Mouse (Mus musculus): ENCODE results near the gene Hist1h2ab. TPM values are rescaled to one million over a fixed set of nuclear protein-coding genes. Genes with fewer than 3 reads are reported as not detected.
A peak's percentile ranks its signal among the peaks of the same experiment; 100 is the strongest.

Gene Hist1h2ab
- polyA plus RNA-seq, 1 experiment from 2014 or later = 33.6 TPM

DNA sequence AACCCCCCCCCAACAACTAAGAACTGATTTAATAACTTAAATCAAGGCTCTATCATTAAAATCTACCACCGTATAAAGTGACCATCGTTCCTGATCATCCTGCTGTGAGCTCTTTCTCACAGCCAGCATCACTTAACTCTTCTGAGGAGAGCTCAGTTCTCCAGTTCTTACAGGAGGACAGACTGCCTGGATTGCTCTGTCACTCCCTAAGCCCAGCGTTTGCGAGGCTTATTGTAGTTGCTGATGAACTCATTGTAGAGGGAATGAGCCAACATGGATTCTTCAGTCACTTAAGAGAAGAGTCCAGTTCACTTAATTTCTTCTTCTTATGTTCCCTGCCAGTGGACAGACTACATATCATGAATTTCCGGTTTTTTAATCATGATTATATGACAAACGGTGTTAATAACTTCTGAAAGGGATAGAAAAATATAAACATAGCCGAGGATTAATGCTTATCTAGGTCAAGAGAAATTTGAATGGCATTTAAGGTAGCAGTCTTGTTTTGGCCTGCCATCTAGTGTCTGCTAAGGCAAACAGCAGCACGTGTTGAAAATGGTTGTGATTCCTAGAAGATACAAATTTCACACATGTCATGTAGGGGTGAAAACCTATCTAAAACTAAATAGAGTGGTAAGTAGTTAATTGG is 18.6 kb upstream of the Hist1h2ab start:
- no peak overlapping the region for H3K4me3 ChIP-seq (ENCODE audit: low read length)
- H3K4me2 ChIP-seq (replicated peaks; ENCODE audit: low read depth, low read length) = no peak overlapping the region
- WGBS = 24% methylated on average over 8 of the region's 8 CpGs
- no peaks in the 10 kb centered on the region for H3K27me3 ChIP-seq (ENCODE audit: insufficient read depth, low read length)
- H3K36me3 ChIP-seq (ENCODE audit: insufficient read depth, low read length) = no peaks in the 10 kb centered on the region
- no peak overlapping the region for H3K27ac ChIP-seq (ENCODE audit: low read length)
- ATAC-seq (ENCODE audit: low FRiP score, low TSS enrichment) = no peak
- no peaks in the 10 kb centered on the region for H3K9me3 ChIP-seq (ENCODE audit: low read length)
- H3K9ac ChIP-seq (replicated peaks; ENCODE audit: low read length) = no peak overlapping the region
- H3K4me1 ChIP-seq (ENCODE audit: insufficient read depth, low read length) = peaks cover 3% of the 10 kb centered on the region; the same call in 1 of the 2 replicates

DNA sequence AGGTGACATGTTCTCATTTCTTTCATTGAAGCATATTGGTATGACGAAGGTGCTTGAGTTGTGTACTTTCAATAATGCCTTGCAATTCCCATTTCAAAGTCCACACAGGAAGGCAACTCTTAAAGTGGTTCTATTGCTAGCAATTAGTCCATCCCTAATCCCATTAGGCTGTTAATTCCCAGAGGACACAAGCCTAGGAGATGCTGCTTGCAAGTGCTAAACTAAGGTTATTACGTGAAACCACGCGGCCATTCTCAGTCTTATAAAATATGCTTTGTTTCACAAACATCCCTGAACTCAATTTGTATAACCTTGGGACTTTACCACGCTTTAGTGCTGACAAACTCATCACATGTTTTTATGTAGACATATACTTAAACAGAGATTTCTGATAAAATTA is 13.8 kb upstream of the Hist1h2ab start:
- Histone ChIP-seq H3K27me3 (ENCODE audit: insufficient read depth, low read length) (no peaks in the 10 kb centered on the region), H3K9me3 (ENCODE audit: low read length) (no peaks in the 10 kb centered on the region), H3K4me3 (ENCODE audit: low read length) (no peak overlapping the region), H3K36me3 (ENCODE audit: insufficient read depth, low read length) (no peaks in the 10 kb centered on the region), H3K4me1 (ENCODE audit: insufficient read depth, low read length) (peaks cover 13% of the 10 kb centered on the region), H3K9ac (replicated peaks; ENCODE audit: low read length) (0 out of 2 replicates have a peak overlapping the region, but pooled peaks have one; percentile 11), H3K4me2 (replicated peaks; ENCODE audit: low read depth, low read length) (no peak overlapping the region), H3K27ac (ENCODE audit: low read length) (no peak overlapping the region)
- ATAC-seq (ENCODE audit: low FRiP score, low TSS enrichment) = no peak
- WGBS = 77% methylated on average over 5 of the region's 5 CpGs

GRCm38 (mm10) chr13:23738041-23738440 is 12.9 kb upstream of the Hist1h2ab start:
- H3K27ac ChIP-seq (ENCODE audit: low read length) = peak overlapping the region; percentile 99
- no peak for ATAC-seq (ENCODE audit: low FRiP score, low TSS enrichment)
- no peaks in the 10 kb centered on the region for H3K27me3 ChIP-seq (ENCODE audit: insufficient read depth, low read length)
- H3K36me3 ChIP-seq (ENCODE audit: insufficient read depth, low read length) = no peaks in the 10 kb centered on the region
- 29% methylated on average over 4 of the region's 4 CpGs for WGBS
- peak overlapping the region; percentile 84 for H3K4me2 ChIP-seq (replicated peaks; ENCODE audit: low read depth, low read length)
- H3K4me3 ChIP-seq (ENCODE audit: low read length) = peak overlapping the region; percentile 58
- H3K9me3 ChIP-seq (ENCODE audit: low read length) = no peaks in the 10 kb centered on the region
- peaks cover 13% of the 10 kb centered on the region for H3K4me1 ChIP-seq (ENCODE audit: insufficient read depth, low read length)
- H3K9ac ChIP-seq (replicated peaks; ENCODE audit: low read length) = peak overlapping the region; percentile 82

- peak within 1 kb of the TSS; percentile 99 for H3K27ac ChIP-seq (ENCODE audit: low read length)
- H3K4me3 ChIP-seq (ENCODE audit: low read length) = peak within 1 kb of the TSS; percentile 58
- H3K9me3 ChIP-seq (ENCODE audit: low read length) = no peaks in the 10 kb centered on the region
- no peaks in the 10 kb centered on the region for H3K36me3 ChIP-seq (ENCODE audit: insufficient read depth, low read length)
- H3K4me1 ChIP-seq (ENCODE audit: insufficient read depth, low read length) = peaks cover 13% of the 10 kb centered on the region
- peak within 1 kb of the TSS; percentile 82 for H3K9ac ChIP-seq (replicated peaks; ENCODE audit: low read length)
- no peaks in the 10 kb centered on the region for H3K27me3 ChIP-seq (ENCODE audit: insufficient read depth, low read length)
- WGBS = under 1% methylated on average over 32 of the region's 38 CpGs
- peak within 1 kb of the TSS; percentile 84 for H3K4me2 ChIP-seq (replicated peaks; ENCODE audit: low read depth, low read length)
- peak; percentile 95 for ATAC-seq (ENCODE audit: low FRiP score, low TSS enrichment)
Observed at GRCm38 (mm10) chr13:23738677-23739068, 12.3 kb upstream of the Hist1h2ab start, which contains the start of gene Hist1h1c. Hist1h1c (plus strand) TSS chr13:23738808.

GRCm38 (mm10) chr13:23739069-23739921 is 11.6 kb upstream of the Hist1h2ab start:
- H3K4me1 ChIP-seq (ENCODE audit: insufficient read depth, low read length) = peaks cover 14% of the 10 kb centered on the region
- H3K27ac ChIP-seq (ENCODE audit: low read length) = peak overlapping the region; percentile 99
- H3K36me3 ChIP-seq (ENCODE audit: insufficient read depth, low read length) = no peaks in the 10 kb centered on the region
- peak; percentile 95 for ATAC-seq (ENCODE audit: low FRiP score, low TSS enrichment)
- H3K9me3 ChIP-seq (ENCODE audit: low read length) = no peaks in the 10 kb centered on the region
- under 1% methylated on average over 39 of the region's 39 CpGs for WGBS
- peak overlapping the region; percentile 82 for H3K9ac ChIP-seq (replicated peaks; ENCODE audit: low read length)
- H3K27me3 ChIP-seq (ENCODE audit: insufficient read depth, low read length) = no peaks in the 10 kb centered on the region
- H3K4me3 ChIP-seq (ENCODE audit: low read length) = peak overlapping the region; percentile 58
- H3K4me2 ChIP-seq (replicated peaks; ENCODE audit: low read depth, low read length) = peak overlapping the region; percentile 84

- peak overlapping the region; percentile 58 for H3K4me3 ChIP-seq (ENCODE audit: low read length)
- no peaks in the 10 kb centered on the region for H3K27me3 ChIP-seq (ENCODE audit: insufficient read depth, low read length)
- no peak for ATAC-seq (ENCODE audit: low FRiP score, low TSS enrichment)
- no peaks in the 10 kb centered on the region for H3K36me3 ChIP-seq (ENCODE audit: insufficient read depth, low read length)
- no peaks in the 10 kb centered on the region for H3K9me3 ChIP-seq (ENCODE audit: low read length)
- whole genome bisulfite sequencing = under 1% methylated on average over 14 of the region's 14 CpGs
- H3K4me2 ChIP-seq (replicated peaks; ENCODE audit: low read depth, low read length) = peak overlapping the region; percentile 84
- peak overlapping the region; percentile 99 for H3K27ac ChIP-seq (ENCODE audit: low read length)
- peak overlapping the region; percentile 82 for H3K9ac ChIP-seq (replicated peaks; ENCODE audit: low read length)
- H3K4me1 ChIP-seq (ENCODE audit: insufficient read depth, low read length) = peaks cover 18% of the 10 kb centered on the region
Observed at GRCm38 (mm10) chr13:23739922-23740252, 11.0 kb upstream of the Hist1h2ab start.

DNA sequence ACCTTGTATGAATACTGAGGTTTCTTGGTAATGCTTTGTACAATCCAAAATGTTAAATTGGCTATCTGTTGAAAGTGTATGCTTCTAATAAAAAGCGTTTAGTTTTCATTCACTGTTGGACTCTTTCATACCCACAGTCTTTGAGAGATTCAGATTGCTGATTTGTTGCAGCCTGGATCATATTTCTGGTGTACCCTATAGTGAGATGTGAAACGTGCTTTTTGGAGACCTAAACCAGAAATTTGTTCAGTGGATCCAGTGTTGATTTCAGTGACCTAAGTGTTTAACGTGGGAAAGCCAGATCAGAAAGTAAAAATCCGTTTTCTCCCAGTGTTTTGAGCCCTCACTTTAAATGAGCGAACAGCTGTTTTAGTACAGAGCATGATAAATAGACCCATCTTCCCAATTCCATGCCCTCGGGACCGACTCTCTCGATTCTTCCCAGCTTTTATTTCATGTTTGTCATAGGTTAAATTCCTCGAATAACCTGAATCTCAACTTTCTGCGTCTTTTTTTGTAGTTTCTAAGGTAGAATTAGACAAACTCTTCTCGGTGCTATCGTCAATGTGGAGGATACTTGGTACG is 10.6 kb upstream of the Hist1h2ab start:
- ATAC-seq (ENCODE audit: low FRiP score, low TSS enrichment) = no peak
- no peaks in the 10 kb centered on the region for H3K27me3 ChIP-seq (ENCODE audit: insufficient read depth, low read length)
- peak overlapping the region; percentile 99 for H3K27ac ChIP-seq (ENCODE audit: low read length)
- no peaks in the 10 kb centered on the region for H3K9me3 ChIP-seq (ENCODE audit: low read length)
- H3K4me3 ChIP-seq (ENCODE audit: low read length) = peak overlapping the region; percentile 58
- peak overlapping the region; percentile 82 for H3K9ac ChIP-seq (replicated peaks; ENCODE audit: low read length)
- no peaks in the 10 kb centered on the region for H3K36me3 ChIP-seq (ENCODE audit: insufficient read depth, low read length)
- 23% methylated on average over 13 of the region's 13 CpGs for WGBS
- H3K4me1 ChIP-seq (ENCODE audit: insufficient read depth, low read length) = peaks cover 18% of the 10 kb centered on the region
- peak overlapping the region; percentile 84 for H3K4me2 ChIP-seq (replicated peaks; ENCODE audit: low read depth, low read length)

DNA sequence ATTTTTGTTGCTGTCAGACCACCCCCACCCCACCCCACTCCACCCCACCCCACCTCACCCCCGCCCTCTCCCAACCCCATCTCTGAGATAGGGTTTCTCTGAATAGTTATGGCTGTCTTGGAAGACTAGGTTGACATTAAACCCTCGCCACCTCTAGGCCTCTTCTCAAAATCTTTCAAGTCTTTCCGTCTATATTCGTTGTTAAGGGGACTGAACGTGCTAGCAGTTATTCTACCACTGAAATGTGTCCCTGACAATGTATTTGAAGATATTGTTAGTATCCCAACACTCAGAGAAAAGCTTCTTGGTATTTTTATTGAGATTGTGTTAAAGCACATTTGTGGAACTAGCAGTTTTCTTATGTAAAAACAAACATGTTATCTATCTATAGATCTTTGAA is 10.0 kb upstream of the Hist1h2ab start:
- peak overlapping the region; percentile 58; the same call in 1 of the 2 replicates for H3K4me3 ChIP-seq (ENCODE audit: low read length)
- ATAC-seq (ENCODE audit: low FRiP score, low TSS enrichment) = no peak
- H3K9me3 ChIP-seq (ENCODE audit: low read length) = no peaks in the 10 kb centered on the region
- H3K4me1 ChIP-seq (ENCODE audit: insufficient read depth, low read length) = peaks cover 18% of the 10 kb centered on the region
- no peak overlapping the region; the same call in 1 of the 2 replicates for H3K27ac ChIP-seq (ENCODE audit: low read length)
- no peaks in the 10 kb centered on the region for H3K27me3 ChIP-seq (ENCODE audit: insufficient read depth, low read length)
- H3K4me2 ChIP-seq (replicated peaks; ENCODE audit: low read depth, low read length) = peak overlapping the region; percentile 84
- H3K36me3 ChIP-seq (ENCODE audit: insufficient read depth, low read length) = no peaks in the 10 kb centered on the region
- 59% methylated on average over 5 of the region's 5 CpGs for WGBS
- no peak overlapping the region for H3K9ac ChIP-seq (replicated peaks; ENCODE audit: low read length)

GRCm38 (mm10) chr13:23742007-23742406 is 8.9 kb upstream of the Hist1h2ab start:
- Histone ChIP-seq H3K9ac (replicated peaks; ENCODE audit: low read length) (no peak overlapping the region), H3K4me1 (ENCODE audit: insufficient read depth, low read length) (peaks cover 19% of the 10 kb centered on the region), H3K36me3 (ENCODE audit: insufficient read depth, low read length) (no peaks in the 10 kb centered on the region), H3K27ac (ENCODE audit: low read length) (no peak overlapping the region), H3K4me2 (replicated peaks; ENCODE audit: low read depth, low read length) (no peak overlapping the region), H3K9me3 (ENCODE audit: low read length) (no peaks in the 10 kb centered on the region), H3K4me3 (ENCODE audit: low read length) (no peak overlapping the region), H3K27me3 (ENCODE audit: insufficient read depth, low read length) (no peaks in the 10 kb centered on the region)
- ATAC-seq (ENCODE audit: low FRiP score, low TSS enrichment) = no peak
